Mouse (Mus musculus) MN1 (cell line): ENCODE measurements around the gene Tbl3.
A peak's percentile ranks its signal among the peaks of the same experiment; 100 is the strongest.

ENCODE experiments used
- DNase-seq: peaks from one replicate; pipeline ENCODE4 v3.0.0-alpha.2; 2016; ENCODE audit warnings: low spot score

The Tbl3 gene

DNA sequence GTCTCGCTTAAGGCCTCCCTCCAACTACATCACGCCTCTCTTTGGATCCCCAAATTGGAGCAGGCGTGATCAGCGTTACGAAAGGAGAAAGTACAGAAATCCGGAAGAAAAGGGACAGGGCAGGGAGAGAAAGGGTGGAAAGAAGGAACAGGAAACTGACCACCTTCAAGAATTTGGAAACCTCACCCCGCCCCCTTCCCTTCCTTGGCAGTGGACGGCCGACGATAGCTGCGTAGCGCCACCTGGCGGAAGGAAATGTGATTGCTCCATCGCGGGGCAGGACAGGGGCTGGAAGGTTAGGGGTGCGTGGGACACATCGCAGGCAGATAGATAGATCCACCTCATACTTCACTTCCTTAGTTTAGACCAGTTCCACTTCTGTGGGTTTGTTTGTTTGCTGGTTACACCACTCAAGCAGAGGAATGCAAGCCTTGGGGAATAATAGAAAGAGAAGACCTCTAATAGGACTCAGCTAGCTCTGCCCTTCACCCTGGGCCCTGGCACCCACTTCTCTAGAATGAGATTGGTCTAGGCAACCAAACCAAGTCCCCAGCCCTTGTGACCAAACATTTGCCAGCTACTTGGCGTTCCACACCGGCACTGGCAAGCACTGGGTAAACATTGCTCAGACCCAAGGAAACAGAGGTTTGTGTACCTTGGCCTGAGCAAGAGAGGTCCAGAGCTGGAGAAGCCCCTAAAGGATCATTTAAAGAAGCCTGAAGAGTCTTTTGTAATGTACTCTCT, 53.3 kb downstream of the Tbl3 start:
- DNase-seq, result peak; percentile 48

DNA sequence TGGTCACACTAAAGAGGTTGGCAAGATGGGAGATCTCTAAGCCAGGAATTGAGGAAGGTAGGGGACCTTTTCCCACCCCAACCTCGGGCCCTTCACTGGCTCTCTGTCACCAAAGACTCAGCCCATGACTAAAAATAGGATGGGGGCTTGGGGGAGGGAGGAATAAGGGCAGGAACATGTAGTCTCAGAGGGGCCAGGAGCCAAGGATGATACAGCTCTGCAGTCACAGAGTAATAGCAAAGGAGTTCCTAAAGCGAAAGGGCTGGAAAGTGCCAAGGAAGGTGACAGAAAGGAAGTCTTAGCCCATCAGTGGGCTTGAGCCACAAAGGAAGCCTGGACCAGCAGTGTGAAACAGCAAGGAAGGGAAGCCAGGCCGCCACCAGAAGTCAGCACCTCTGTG, 55.6 kb downstream of the Tbl3 start:
- no peak for DNase-seq

DNA sequence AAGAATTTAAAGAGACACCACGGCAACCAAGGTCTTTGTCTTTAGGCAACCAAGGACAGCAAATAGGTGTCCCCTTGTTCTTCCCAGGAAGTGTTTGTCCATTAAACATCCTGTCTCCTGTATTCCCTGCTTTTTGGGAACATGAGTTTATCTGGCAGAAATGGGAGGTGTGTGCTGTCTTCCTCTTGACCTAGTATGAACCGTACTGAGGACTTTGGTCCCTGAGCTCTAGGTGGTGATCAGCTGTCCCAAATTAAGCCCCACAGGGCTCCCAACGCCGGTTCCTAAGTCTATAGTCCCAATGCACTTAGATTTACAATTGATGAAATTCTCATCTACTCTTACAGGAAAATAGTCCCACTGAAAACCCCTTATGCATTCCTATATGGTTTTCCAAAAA, 56.7 kb downstream of the Tbl3 start:
- DNase-seq, result no peak

DNA sequence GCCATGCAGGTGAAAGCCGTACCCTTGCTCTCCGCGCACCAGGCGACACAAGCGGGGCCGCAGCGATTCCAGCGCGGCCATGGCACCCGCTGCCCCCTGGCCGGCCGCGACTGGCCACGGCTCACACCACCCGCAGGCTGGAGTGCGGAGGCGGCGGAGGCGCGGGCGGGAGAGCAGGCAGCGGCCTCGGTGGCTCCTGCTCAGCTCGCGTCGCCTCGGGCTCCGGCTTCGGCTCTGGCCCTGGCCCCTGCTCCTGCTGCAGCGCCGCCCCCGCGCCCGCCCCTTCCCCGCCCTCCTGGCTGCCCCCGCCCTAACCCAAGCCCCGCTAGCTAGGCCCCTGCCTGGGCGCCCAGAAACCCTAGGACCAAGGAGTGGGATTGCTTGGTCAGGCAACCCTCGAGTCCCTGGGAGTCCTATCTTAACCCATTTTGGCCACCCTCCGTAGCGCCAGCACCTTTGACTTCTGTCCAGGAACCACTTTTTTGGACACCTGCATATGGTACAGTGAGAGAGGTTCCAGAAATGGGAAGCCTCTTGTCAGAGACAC, 57.3 kb downstream of the Tbl3 start, which contains the start of gene Slc9a3r2:
TSS of gene Slc9a3r2 (minus strand) at position 258 of the 547 bp plus-strand sequence.
- DNase-seq, result peak; percentile 64

DNA sequence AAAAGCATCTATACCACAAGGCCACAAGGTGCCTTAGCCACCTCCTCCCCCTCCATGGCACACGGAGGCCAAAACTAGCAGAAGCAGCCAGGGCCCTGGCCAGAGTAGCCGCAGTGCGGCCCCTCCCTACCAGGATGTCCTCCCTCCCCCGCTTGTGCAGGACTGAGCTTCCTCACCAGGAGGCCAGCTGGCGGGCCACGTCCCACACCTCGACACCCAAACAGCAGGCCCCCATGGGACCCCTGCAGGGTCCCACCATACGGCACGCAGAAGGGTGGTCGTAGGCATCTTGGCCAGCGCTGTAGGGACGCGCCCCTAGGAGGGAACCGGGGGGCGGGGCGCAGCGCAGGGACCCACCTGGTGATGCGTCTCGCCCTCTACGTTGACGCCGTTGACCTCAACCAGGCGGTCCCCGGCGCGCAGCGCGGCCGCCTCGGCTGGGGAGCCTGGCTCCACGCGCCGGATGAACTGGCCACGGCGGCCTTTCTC, 57.8 kb downstream of the Tbl3 start:
- DNase-seq, result peak; percentile 63

DNA sequence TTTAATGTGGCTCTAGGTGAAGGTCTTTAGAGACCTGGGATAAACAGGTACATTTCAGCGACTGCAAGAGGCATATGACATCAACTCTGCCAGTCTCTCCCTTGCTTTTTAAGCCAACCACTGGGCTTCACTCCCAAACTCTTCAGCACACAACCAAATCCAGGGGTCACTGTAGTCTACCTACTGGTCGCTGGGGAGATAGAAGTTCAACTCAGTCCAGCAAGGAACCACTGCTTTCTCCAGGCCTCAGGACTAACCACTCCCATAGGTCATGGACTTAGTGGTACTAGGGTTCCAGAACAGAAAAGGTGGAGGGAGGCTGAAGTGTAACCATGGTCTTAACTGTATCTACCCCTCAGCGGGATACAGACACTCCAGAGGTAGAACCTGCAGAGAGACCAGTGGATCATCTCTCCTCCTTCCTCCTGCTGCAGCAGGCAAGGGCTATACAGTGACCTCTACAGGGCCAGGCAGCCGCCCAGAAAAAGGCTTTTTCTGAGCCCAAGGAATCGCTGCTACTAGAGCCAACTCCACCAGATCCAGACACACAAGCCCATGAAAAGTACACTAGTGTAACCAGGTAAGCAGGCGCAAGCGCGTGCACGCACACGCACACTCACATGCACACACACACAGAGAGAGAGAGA, 58.6 kb downstream of the Tbl3 start:
- no peak for DNase-seq
